Mouse (Mus musculus) bone marrow, adult 2 months (tissue): ENCODE measurements around the gene Samt1. TPM values are rescaled to one million over a fixed set of nuclear protein-coding genes. Genes with fewer than 3 reads are reported as not detected.
"Not testable (repeated sequence)": the region's sequence is repeated elsewhere in the genome, so short reads cannot be mapped to it uniquely, and the experiment has no call there.

ENCODE experiments used
- H3K27ac ChIP-seq: fragments of 200-500 bp; 2 replicates; pipeline ENCODE4 v1.5.1; 2012; ENCODE audit warnings: low read depth, mild to moderate bottlenecking, control low read depth, inconsistent platforms, low read length; ENCODE audit not compliant: control insufficient read depth, poor library complexity, insufficient read depth
- H3K4me1 ChIP-seq: fragments of 200-500 bp; 2 replicates; pipeline ENCODE4 v1.6.1; 2011; ENCODE audit warnings: low read length; ENCODE audit not compliant: control insufficient read depth, insufficient read depth
- H3K4me3 ChIP-seq: fragments of 200-500 bp; replicated peaks from 2 replicates; pipeline ENCODE3; 2011; ENCODE audit warnings: mild to moderate bottlenecking, low read depth, low read length, control low read depth; ENCODE audit not compliant: control insufficient read depth
- CTCF ChIP-seq: fragments of 200-500 bp; IDR thresholded peaks from 2 replicates; pipeline ENCODE4 v1.5.1; 2011; ENCODE audit warnings: low read length, control low read depth; ENCODE audit not compliant: control insufficient read depth, insufficient read depth
- POLR2A ChIP-seq: fragments of 200-500 bp; IDR thresholded peaks from 2 replicates; pipeline ENCODE4 v1.6.1; 2011; ENCODE audit warnings: low read depth, mild to moderate bottlenecking, control low read depth, low read length, borderline replicate concordance; ENCODE audit not compliant: control insufficient read depth
- WGBS: fragments of 180-500 bp; shearing (Covaris S2); methylation state at CpG from one replicate; pipeline ENCODE4 v1.1.7; 2018; 5-methylcytosine and 5-hydroxymethylcytosine counted together
- polyA plus RNA-seq: library from polyadenylated mRNA; stranded (reverse); fragments of >200 nt; gene quantifications from 2 replicates; pipeline ENCODE4 v1.2.4, GENCODE M21; 2011; ENCODE audit warnings: low replicate concordance; ENCODE audit not compliant: missing spikeins, insufficient read depth, insufficient read length

The Samt1 gene
- not detected in 2 replicates for polyA plus RNA-seq

DNA sequence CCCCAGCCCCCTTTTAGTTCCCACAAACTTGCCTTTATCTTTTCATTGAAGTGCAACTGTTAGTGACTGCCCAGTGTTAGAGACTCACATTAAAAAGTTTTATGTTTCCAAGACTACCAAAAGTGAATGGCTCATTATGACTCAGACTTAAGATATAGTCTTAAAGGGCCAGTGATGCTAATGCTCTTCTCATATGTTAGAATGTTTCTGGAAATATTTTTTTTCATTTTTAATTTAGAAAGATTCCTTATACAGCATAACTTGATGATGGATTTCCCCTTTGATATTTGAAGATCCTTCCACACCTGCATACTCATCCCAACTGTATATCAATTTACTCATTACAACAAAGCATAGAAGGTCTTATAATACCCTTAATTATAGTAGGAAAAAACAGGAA lies at the start of gene Samt1:
Samt1 (minus strand) TSS at position 101 of the 400 bp plus-strand sequence.
- not testable (repeated sequence) for H3K27ac ChIP-seq, H3K4me3 ChIP-seq, H3K4me1 ChIP-seq

DNA sequence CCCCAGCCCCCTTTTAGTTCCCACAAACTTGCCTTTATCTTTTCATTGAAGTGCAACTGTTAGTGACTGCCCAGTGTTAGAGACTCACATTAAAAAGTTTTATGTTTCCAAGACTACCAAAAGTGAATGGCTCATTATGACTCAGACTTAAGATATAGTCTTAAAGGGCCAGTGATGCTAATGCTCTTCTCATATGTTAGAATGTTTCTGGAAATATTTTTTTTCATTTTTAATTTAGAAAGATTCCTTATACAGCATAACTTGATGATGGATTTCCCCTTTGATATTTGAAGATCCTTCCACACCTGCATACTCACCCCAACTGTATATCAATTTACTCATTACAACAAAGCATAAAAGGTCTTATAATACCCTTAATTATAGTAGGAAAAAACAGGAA lies 42.5 kb upstream of the Samt1 start, which contains the start of gene Gm10057:
Gm10057 (minus strand) TSS at position 101 of the 400 bp plus-strand sequence.
- not testable (repeated sequence) for H3K4me3 ChIP-seq, H3K27ac ChIP-seq, H3K4me1 ChIP-seq

DNA sequence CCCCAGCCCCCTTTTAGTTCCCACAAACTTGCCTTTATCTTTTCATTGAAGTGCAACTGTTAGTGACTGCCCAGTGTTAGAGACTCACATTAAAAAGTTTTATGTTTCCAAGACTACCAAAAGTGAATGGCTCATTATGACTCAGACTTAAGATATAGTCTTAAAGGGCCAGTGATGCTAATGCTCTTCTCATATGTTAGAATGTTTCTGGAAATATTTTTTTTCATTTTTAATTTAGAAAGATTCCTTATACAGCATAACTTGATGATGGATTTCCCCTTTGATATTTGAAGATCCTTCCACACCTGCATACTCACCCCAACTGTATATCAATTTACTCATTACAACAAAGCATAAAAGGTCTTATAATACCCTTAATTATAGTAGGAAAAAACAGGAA lies 21.3 kb upstream of the Samt1 start, which contains the start of gene 4921511M17Rik:
4921511M17Rik (minus strand) TSS at position 101 of the 400 bp plus-strand sequence.
- not testable (repeated sequence) for H3K4me1 ChIP-seq, H3K27ac ChIP-seq, H3K4me3 ChIP-seq

DNA sequence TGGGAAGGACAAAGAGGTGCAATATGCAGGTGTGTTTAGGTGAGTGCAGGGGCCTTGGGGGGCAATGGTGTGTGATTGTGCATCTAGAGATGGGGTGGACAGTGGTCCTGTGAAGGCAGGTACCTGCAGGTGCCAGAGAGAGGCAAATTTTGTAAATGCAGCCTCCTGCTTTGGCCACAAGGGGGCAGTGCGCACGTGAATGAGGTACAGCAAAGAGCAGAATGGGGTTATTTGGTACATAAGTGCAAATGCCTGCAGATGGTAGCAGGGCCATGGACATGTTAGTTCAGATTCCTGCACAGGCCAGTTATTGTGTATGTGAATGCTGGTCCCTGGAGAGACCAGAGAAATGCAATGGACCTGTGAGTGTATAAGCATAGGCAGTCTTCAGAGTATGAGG lies 35.5 kb downstream of the Samt1 start:
- WGBS: no CpG with 5 or more reads among the region's 2 CpGs
- H3K4me3 ChIP-seq, H3K4me1 ChIP-seq, H3K27ac ChIP-seq: not testable (repeated sequence)

DNA sequence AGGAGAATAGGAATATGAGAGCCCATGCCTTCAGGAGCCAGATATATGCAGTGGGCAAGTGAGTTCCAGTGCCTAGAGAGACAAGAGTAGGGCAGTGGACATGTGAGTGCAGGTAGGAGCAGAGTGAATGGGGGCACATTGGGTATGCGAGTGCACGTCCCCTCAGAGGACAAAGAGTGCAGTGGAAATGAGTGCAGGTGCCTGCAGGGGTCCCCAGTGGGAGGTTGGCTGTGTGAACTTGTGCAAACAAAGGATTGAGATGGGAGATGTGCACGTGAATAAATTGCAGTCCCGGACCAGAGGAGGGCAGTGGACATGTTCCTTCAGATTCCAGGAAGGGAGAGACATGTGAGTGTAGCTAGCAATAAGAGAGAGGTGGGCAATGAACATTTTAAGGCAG lies 36.0 kb downstream of the Samt1 start:
- WGBS: 24% methylated on average over 4 of the region's 4 CpGs
- H3K27ac ChIP-seq, H3K4me1 ChIP-seq, H3K4me3 ChIP-seq: not testable (repeated sequence)

DNA sequence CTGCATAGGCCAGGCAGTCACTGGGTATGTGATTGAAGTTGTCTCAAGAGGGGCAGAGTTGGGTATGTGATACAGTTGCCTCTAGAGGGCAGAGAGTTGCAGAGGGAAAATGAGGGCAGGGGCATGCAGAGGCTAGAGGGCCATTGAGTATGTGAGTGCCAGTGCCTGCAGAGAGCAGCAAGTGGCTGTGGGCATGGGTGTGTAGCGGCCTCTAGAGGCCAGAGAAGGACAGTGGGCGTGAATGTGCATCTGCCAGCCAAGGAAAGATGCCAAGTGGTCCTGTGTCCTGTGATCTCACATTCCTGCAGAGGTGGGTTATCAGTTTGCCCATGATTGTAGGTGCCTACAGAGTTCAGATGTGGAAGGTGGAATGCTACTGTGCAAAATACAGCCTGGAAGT lies 38.0 kb downstream of the Samt1 start:
- WGBS: 17% methylated on average over 2 of the region's 2 CpGs
- no peaks in the 10 kb centered on the region for H3K4me1 ChIP-seq
- H3K4me3 ChIP-seq: no peak overlapping the region
- no peak overlapping the region for H3K27ac ChIP-seq
- TF ChIP-seq CTCF (peak; percentile 35; the same call in 1 of the 2 replicates), POLR2A (no peak)

DNA sequence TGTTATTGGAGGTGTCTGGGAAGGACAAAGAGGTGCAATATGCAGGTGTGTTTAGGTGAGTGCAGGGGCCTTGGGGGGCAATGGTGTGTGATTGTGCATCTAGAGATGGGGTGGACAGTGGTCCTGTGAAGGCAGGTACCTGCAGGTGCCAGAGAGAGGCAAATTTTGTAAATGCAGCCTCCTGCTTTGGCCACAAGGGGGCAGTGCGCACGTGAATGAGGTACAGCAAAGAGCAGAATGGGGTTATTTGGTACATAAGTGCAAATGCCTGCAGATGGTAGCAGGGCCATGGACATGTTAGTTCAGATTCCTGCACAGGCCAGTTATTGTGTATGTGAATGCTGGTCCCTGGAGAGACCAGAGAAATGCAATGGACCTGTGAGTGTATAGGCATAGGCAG lies 59.6 kb downstream of the Samt1 start:
- H3K4me1 ChIP-seq, H3K27ac ChIP-seq, H3K4me3 ChIP-seq: not testable (repeated sequence)
- no CpG with 5 or more reads among the region's 2 CpGs for WGBS

Other genes starting within 250 kb of the Samt1 start
- not detected in 2 replicates for gene Spin2c, start 180.4 kb downstream of the Samt1 start, polyA plus RNA-seq
- not detected in 2 replicates for gene 4921511M17Rik, start 21.2 kb upstream of the Samt1 start, polyA plus RNA-seq
- not detected in 2 replicates for gene Gm10057, start 42.4 kb upstream of the Samt1 start, polyA plus RNA-seq
- gene Gm15140, start 108.0 kb upstream of the Samt1 start, polyA plus RNA-seq: not detected in 2 replicates